Mouse (Mus musculus) lung, embryonic 16.5 days (tissue): ENCODE results near the gene Dnm2. TPM values are rescaled to one million over a fixed set of nuclear protein-coding genes. Genes with fewer than 3 reads are reported as not detected.
A peak's percentile ranks its signal among the peaks of the same experiment; 100 is the strongest.

Experiments used
- ATAC-seq: fragments of 200-750 bp; cut with Nextera tagmentation; 2 replicates; pipeline ENCODE4 v1.8.0; 2017; ENCODE audit warnings: low read depth, mild to moderate bottlenecking, moderate library complexity
- H3K27ac ChIP-seq: fragments of 300-500 bp; sonication (generic); 2 replicates; pipeline ENCODE4 v1.5.1; 2014; ENCODE audit warnings: mild to moderate bottlenecking, control low read depth, low read length
- H3K27me3 ChIP-seq: fragments of 300-500 bp; sonication (generic); 2 replicates; pipeline ENCODE4 v1.6.1; 2014; ENCODE audit warnings: low read depth, low read length, mixed read lengths; ENCODE audit not compliant: control insufficient read depth, insufficient read depth
- H3K36me3 ChIP-seq: fragments of 300-500 bp; sonication (generic); 2 replicates; pipeline ENCODE4 v1.6.1; 2014; ENCODE audit warnings: low read length; ENCODE audit not compliant: control insufficient read depth, insufficient read depth
- H3K4me1 ChIP-seq: fragments of 300-500 bp; sonication (generic); replicated peaks from 2 replicates; pipeline ENCODE4 v1.6.1; 2014; ENCODE audit warnings: low read length, mixed read lengths; ENCODE audit not compliant: control insufficient read depth, insufficient read depth
- H3K4me2 ChIP-seq: fragments of 300-500 bp; sonication (generic); 2 replicates; pipeline ENCODE4 v1.6.1; 2014; ENCODE audit warnings: low read depth, low read length, control low read depth
- H3K4me3 ChIP-seq: fragments of 300-500 bp; sonication (generic); 2 replicates; pipeline ENCODE4 v1.5.1; 2014; ENCODE audit warnings: mild to moderate bottlenecking, low read length, control low read depth
- H3K9ac ChIP-seq: fragments of 300-500 bp; sonication (generic); 2 replicates; pipeline ENCODE4 v1.6.1; 2014; ENCODE audit warnings: low read length, control low read depth
- H3K9me3 ChIP-seq: fragments of 300-500 bp; sonication (generic); 2 replicates; pipeline ENCODE4 v1.6.1; 2016; ENCODE audit warnings: low read length; ENCODE audit not compliant: control insufficient read depth
- WGBS: fragments of 180-500 bp; shearing (Covaris S2); extraction: QIAGEN DNeasy Blood & Tissue Kit; methylation state at CpG from one replicate; pipeline ENCODE4 v1.1.7; 2014; 5-methylcytosine and 5-hydroxymethylcytosine counted together
- microRNA-seq: library from miRNA; unstranded; fragments of <30 nt; microRNA quantifications from one replicate; pipeline ENCODE4, GENCODE M21; 2016
- polyA plus RNA-seq: library from polyadenylated mRNA; unstranded; fragments of >200 nt; fragmentation: Nextera tagmentation; extraction: Ambion mirVana; gene quantifications from 2 replicates; pipeline ENCODE4 v1.2.1, GENCODE M21; 2015

The Dnm2 gene
- polyA plus RNA-seq, 1 experiment from 2014 or later, result 77.5 TPM

GRCm38 (mm10) chr9:21555198-21555742 is 130.6 kb downstream of the Dnm2 start:
- no peak overlapping the region for H3K4me2 ChIP-seq
- H3K4me1 ChIP-seq, result peaks cover 7% of the 10 kb centered on the region
- H3K4me3 ChIP-seq, result no peak overlapping the region
- no peaks in the 10 kb centered on the region for H3K27me3 ChIP-seq
- no peak for ATAC-seq
- no peaks in the 10 kb centered on the region for H3K9me3 ChIP-seq
- H3K36me3 ChIP-seq, result peaks cover under 1% of the 10 kb centered on the region; the same call in 1 of the 2 replicates
- WGBS, result 83% methylated on average over 6 of the region's 6 CpGs
- no peak overlapping the region for H3K9ac ChIP-seq
- H3K27ac ChIP-seq, result no peak overlapping the region

GRCm38 (mm10) chr9:21556996-21557395 is 132.3 kb downstream of the Dnm2 start:
- no peak overlapping the region for H3K9ac ChIP-seq
- no peaks in the 10 kb centered on the region for H3K27me3 ChIP-seq
- H3K4me3 ChIP-seq, result no peak overlapping the region
- H3K36me3 ChIP-seq, result no peaks in the 10 kb centered on the region; the same call in 1 of the 2 replicates
- 95% methylated on average over 2 of the region's 2 CpGs for WGBS
- ATAC-seq, result no peak
- no peak overlapping the region for H3K27ac ChIP-seq
- no peak overlapping the region for H3K4me2 ChIP-seq
- peaks cover 7% of the 10 kb centered on the region for H3K4me1 ChIP-seq
- H3K9me3 ChIP-seq, result no peaks in the 10 kb centered on the region

Small RNAs within 50 kb of the gene (microRNA-seq; reads per million reads assigned to microRNA genes)
- gene Mir199a-1, result 7.5 reads per million, percentile 21 among the genes with 10 or more reads in this experiment

Other genes with a start within 250 kb of the Dnm2 start
- 60.4 and 61.3 TPM in 2 replicates for gene Keap1, start 185.5 kb upstream of the Dnm2 start, polyA plus RNA-seq
- gene S1pr5, start 176.5 kb upstream of the Dnm2 start, polyA plus RNA-seq, result 0.11 and 0.21 TPM in 2 replicates
- 39.9 and 42.3 TPM in 2 replicates for gene Atg4d, start 159.6 kb upstream of the Dnm2 start, polyA plus RNA-seq
- 15.8 and 16.7 TPM in 2 replicates for gene Kri1, start 136.9 kb upstream of the Dnm2 start, polyA plus RNA-seq
- gene Cdkn2d, start 133.5 kb upstream of the Dnm2 start, polyA plus RNA-seq, result 57.7 TPM in 2 replicates
- gene Ap1m2, start 112.6 kb upstream of the Dnm2 start, polyA plus RNA-seq, result 50.0 and 53.2 TPM in 2 replicates
- 178 and 186 TPM in 2 replicates for gene Slc44a2, start 104.2 kb upstream of the Dnm2 start, polyA plus RNA-seq
- 160 and 168 TPM in 2 replicates for gene Ilf3, start 57.0 kb upstream of the Dnm2 start, polyA plus RNA-seq
- gene Qtrt1, start 13.1 kb upstream of the Dnm2 start, polyA plus RNA-seq, result 37.3 and 37.5 TPM in 2 replicates
- gene Tmed1, start 85.3 kb downstream of the Dnm2 start, polyA plus RNA-seq, result 115 and 118 TPM in 2 replicates
- 3.9 and 4.0 TPM in 2 replicates for gene AB124611, start 101.3 kb downstream of the Dnm2 start, polyA plus RNA-seq
- 17.1 and 20.8 TPM in 2 replicates for gene Carm1, start 122.0 kb downstream of the Dnm2 start, polyA plus RNA-seq
- gene Timm29, start 167.8 kb downstream of the Dnm2 start, polyA plus RNA-seq, result 22.2 and 24.2 TPM in 2 replicates
- 30.0 and 38.8 TPM in 2 replicates for gene Yipf2, start 167.9 kb downstream of the Dnm2 start, polyA plus RNA-seq
- gene Smarca4, start 191.3 kb downstream of the Dnm2 start, polyA plus RNA-seq, result 68.3 and 74.0 TPM in 2 replicates